Mouse (Mus musculus) myocyte (in vitro differentiated cells): ENCODE measurements at regions not wholly inside any gene's neighbourhood (a gene's known extent, or its start where the extent isn't known, plus 50 kb on each side); places are given as distances from the start of the nearest gene placed in this dataset.
"Not testable (repeated sequence)": the region's sequence is repeated elsewhere in the genome, so short reads cannot be mapped to it uniquely, and the experiment has no call there.

Experiments
- CEBPB ChIP-seq: IDR thresholded peaks from 2 replicates; pipeline ENCODE4 v1.6.1; 2011; ENCODE audit warnings: mild to moderate bottlenecking, moderate library complexity; ENCODE audit not compliant: poor library complexity, insufficient read depth, severe bottlenecking
- E2F4 ChIP-seq: IDR thresholded peaks from one replicate; pipeline ENCODE4 v1.6.1; 2011; ENCODE audit warnings: mild to moderate bottlenecking, control low read depth, moderate library complexity; ENCODE audit not compliant: insufficient read depth
- MAX ChIP-seq: IDR thresholded peaks from one replicate; pipeline ENCODE4 v1.6.1; 2011; ENCODE audit warnings: low read depth, mild to moderate bottlenecking, control low read depth
- MYOG ChIP-seq, 3 experiments: IDR thresholded peaks; one replicate each; pipeline ENCODE4 v1.6.1; 2011; ENCODE audit warnings: control low read depth in 2 of 3, low read depth in 2 of 3, mild to moderate bottlenecking in 2 of 3; ENCODE audit not compliant: insufficient read length in 2 of 3, control insufficient read depth in 1 of 3, insufficient read depth in 1 of 3
- POLR2A ChIP-seq: IDR thresholded peaks from one replicate; pipeline ENCODE4 v1.6.1; 2011; ENCODE audit warnings: low read depth, mild to moderate bottlenecking, control low read depth, moderate library complexity; ENCODE audit not compliant: insufficient read length
- POLR2AphosphoS2 ChIP-seq: IDR thresholded peaks from one replicate; pipeline ENCODE4 v1.6.1; 2011; ENCODE audit warnings: low read depth, control low read depth; ENCODE audit not compliant: insufficient read length
- REST ChIP-seq: IDR thresholded peaks from one replicate; pipeline ENCODE4 v1.6.1; 2011; ENCODE audit warnings: mild to moderate bottlenecking, control low read depth, moderate library complexity; ENCODE audit not compliant: insufficient read depth, insufficient read length
- TCF12 ChIP-seq: IDR thresholded peaks from one replicate; pipeline ENCODE4 v1.6.1; 2011; ENCODE audit warnings: mild to moderate bottlenecking, control low read depth; ENCODE audit not compliant: poor library complexity, insufficient read depth, severe bottlenecking
- TCF3 ChIP-seq: IDR thresholded peaks from one replicate; pipeline ENCODE4 v1.6.1; 2011; ENCODE audit warnings: low read depth, control low read depth; ENCODE audit not compliant: insufficient read length
- USF1 ChIP-seq: IDR thresholded peaks from one replicate; pipeline ENCODE4 v1.6.1; 2011; ENCODE audit warnings: low read depth, mild to moderate bottlenecking, control low read depth, moderate library complexity

DNA sequence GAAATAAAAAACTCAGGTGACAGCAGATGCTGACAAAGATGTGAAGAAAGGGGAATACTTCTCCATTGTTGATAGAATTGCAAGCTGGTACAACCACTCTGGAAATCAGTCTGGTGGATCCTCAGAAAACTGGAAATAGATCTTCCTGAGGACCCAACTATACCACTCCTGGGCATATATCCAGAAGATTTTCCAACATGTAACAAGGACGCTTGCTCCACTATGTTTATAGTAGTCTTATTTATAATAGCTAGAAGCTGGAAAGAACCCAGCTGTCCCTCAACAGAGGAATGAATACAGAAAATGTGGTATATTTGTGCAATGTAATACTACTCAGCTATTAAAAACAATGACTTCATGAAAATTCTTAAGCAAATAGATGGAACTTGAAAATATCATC lies 1624.6 kb downstream of the Efna5 start:
- TF ChIP-seq POLR2A; MYOG (IDR thresholded peaks at IDR 0.05; ENCODE audit: control insufficient read depth in 1 of 3, insufficient read depth in 1 of 3, insufficient read length in 2 of 3, low read depth in 2 of 3); REST; TCF12; E2F4; CEBPB; TCF3; POLR2AphosphoS2; MAX; USF1: not testable (repeated sequence)
